Mouse (Mus musculus) cortical plate, adult 2 months (tissue): Measurements from ENCODE around the gene Kif16b.

Experiments
- CTCF ChIP-seq: fragments of 200-500 bp; IDR thresholded peaks from 2 replicates; pipeline ENCODE4 v1.5.1; 2011; ENCODE audit warnings: mild to moderate bottlenecking, control low read depth, low read length; ENCODE audit not compliant: insufficient read depth; ENCODE audit errors: extremely low read depth
- POLR2A ChIP-seq: fragments of 200-500 bp; IDR thresholded peaks from 2 replicates; pipeline ENCODE4 v1.6.1; 2011; ENCODE audit warnings: mild to moderate bottlenecking, low read length, control low read depth; ENCODE audit not compliant: insufficient read depth; ENCODE audit errors: extremely low read depth

DNA sequence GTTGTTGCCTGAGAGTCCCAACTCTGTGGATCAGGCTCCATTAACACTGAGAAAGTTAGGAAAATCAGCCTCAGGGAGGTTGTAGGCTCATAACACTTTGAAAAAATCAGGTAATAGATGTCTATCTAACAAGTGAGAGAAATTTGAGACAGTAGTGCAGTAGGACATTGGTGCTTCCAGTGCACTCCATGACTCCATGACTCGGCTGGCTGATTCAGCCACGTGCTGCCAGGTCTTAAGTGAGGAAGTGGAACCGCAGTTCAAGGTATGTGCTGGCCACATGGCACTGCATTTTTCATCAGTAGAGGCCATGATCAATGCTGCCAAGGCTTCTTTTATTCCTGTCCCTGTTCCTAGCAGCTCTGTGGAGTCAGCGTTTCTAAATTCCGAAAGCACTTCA, 315.5 kb downstream of the Kif16b start:
- TF ChIP-seq CTCF (no peak), POLR2A (no peak)
